Mouse (Mus musculus): ENCODE data around the gene Rbm25. TPM values are rescaled to one million over a fixed set of nuclear protein-coding genes. Genes with fewer than 3 reads are reported as not detected.
"Not testable (repeated sequence)": the region's sequence is repeated elsewhere in the genome, so short reads cannot be mapped to it uniquely, and the experiment has no call there.

Rbm25 gene
- total RNA-seq, 2 experiments from 2014 or later, result 43.0 to 52.8 TPM

DNA sequence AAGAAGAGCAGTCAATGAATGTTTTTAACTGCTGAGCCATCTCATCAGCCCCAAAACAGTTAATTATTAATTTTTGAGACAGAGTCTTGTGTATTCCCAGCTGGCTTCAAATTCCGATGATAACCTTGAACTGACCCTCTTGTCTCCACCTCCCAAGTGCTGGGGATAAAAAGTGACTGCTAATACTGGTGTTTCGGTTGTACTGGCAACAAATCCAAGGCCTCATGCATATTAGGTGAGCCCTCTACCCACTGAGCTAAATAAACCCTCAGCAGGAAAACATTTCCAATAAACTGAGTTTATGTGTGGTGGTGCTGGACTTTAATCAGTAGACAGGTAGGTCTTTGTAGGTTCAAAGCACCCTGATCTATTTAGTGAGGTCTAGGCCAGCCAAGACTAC is 12.1 kb upstream of the Rbm25 start:
- intact Hi-C loops (cut with DNase I), result no loop called here
- Histone ChIP-seq H3K4me3 (no peak overlapping the region), H3K27ac (no peak overlapping the region)
- no peak for DNase-seq
- no peak for TF ChIP-seq CTCF (IDR thresholded peaks at IDR 0.05)

DNA sequence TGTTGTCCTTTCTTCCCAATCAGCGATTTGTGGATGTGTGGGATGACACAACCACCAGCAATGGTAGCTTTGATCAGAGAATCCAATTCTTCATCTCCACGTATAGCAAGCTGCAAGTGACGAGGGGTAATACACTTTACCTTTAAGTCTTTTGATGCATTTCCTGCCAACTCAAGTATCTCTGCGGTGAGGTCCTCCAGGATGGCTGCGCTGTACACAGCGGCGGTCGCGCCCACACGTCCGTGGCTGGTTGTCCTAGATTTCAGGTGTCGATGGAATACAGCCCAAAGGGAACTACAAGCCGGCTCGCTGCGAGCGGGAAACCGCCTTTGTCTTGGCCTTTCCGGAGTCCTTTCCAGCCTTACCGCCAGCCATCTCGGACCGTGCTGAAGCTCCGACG is 10.3 kb upstream of the Rbm25 start:
- H3K27ac ChIP-seq; intact Hi-C loops (cut with DNase I); DNase-seq: not testable (repeated sequence)
- H3K4me3 ChIP-seq, result peak overlapping the region; percentile 24; the same call in 1 of the 2 replicates

DNA sequence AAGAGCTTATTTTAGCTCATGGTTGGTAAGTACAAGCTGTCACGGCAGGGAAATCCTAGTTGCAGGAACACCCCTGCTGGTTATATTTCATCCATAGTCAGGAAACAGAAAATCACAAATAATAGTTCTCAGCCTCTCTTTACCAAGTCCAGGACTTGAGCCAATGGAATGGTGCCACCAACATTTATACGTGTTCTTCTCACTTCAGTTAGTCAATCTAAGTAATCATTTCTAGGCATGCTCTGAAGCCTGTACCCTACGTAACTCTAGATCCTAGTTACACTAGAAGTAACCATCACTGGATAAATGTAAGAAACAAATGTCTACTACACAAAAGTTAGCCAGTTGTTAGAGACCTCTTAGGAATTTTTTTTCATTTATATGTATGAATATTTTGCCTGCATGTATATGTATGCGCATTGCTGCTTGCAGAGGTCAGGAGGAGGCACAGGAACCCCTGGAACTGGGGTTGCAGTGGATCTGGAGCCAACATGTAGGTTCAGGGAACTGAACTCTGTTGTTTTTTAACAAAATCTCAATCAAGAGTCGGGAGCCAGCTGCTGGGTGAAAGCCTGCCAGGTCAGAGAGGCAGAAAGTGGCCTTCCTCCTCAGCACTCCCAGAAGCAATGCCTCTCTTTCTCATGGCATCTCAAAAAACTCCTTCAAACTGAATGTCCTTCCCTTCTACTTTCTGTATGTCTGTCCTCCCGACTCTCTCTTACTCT is 8.8 kb upstream of the Rbm25 start:
- intact Hi-C loops (cut with DNase I), result no loop called here
- Histone ChIP-seq H3K27ac (no peak overlapping the region), H3K4me3 (no peak overlapping the region)
- no peak for TF ChIP-seq CTCF (IDR thresholded peaks at IDR 0.05)
- no peak for DNase-seq

DNA sequence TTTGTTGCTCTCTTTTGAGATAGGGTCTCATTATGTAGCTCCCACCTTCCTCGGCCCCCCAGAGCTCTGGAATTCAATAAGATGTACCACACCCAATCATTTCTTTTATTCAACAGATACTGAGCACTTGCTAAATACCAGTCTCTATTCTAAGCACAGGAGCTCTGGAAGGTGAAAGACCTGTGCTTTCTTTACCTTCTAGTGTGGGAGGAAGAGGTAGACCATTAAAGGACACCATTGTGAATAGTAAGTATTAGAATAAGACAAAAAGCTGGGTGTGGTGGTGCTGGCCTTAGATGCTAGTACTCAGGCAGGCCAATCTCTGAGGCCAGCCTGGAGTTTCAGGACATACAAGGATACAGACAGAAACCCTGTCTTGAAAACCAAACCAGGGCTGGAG is 6.7 kb upstream of the Rbm25 start:
- no peak for TF ChIP-seq CTCF (IDR thresholded peaks at IDR 0.05)
- no peak overlapping the region for H3K27ac ChIP-seq
- no peak for DNase-seq
- intact Hi-C loops (cut with DNase I), result no loop called here
- H3K4me3 ChIP-seq, result peak overlapping the region; percentile 39; the same call in 1 of the 2 replicates

DNA sequence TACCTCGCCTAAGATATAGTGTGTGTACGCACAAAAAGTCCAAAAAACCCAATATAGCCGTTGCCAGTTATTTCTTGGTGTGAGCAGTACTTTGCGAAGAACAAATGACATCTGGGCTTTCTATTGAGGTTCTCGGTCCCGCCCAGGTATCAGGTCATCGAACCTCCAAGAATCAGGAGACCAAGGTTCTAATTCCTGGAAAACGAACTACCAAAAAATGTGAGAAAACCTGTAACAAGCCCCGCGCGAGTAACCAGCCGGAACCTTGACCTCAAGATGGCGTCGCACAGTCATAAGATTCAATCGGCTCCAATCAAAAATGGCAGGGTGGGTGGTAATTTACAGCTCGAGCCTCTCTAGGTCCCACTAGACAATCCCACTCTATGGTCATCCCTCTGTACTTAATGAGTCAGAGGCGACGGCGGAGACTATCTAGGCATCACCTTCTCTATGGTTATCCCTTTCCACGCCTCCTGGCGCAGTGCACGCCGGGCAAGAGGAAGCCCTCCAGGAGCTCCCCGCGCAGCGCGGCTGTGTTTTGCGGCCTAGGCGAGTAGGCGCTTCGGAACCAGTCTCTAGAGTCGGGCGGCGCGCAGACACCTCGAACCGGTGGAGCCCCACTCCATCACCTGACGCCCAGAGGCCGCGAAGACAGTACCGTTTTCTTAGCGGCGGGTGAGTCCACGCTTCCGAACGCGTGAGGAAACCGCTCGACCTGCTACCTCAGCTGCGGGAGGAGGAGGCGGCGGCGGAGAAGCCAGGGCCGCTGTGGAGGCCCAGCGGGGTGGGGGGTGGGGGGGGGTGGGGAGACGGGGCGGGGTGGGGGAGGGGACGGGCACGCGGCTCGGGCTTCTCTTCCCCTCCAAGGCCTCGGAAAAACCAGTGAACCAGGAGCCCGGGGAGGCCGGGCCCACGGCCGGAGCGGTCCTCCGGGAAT is 975 bp downstream of the Rbm25 start:
- H3K27ac ChIP-seq, result peak overlapping the region; percentile 98
- H3K4me3 ChIP-seq, result peak overlapping the region; percentile 85
- intact Hi-C loops (cut with DNase I), result loop anchor here (5.0 kb wide), 3 partner anchors 35 to 110 kb away; partner anchors contain the start of genes Dcaf4, Psen1 and Zfyve1
- DNase-seq, result peak; percentile 96
- peak; percentile 23; the same call in 1 of the 2 replicates for TF ChIP-seq CTCF (IDR thresholded peaks at IDR 0.05)

DNA sequence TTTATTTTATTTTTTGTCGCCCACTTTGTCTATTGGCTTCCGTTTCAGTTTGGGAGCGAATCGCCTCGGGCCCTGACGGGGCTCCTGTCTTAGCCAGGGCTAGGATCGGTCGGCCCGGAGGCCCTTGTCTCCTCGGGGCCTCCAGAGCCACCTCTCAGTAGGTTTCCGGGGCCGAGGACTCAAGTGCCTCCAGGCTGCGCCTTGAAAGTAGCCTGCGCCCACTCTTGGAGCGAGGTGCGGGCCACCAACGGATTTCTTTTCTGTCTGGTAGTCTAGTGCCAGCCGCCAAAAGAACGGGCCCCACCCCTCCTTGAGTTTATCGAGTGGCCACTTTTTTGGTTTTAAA is 1.6 kb downstream of the Rbm25 start:
- intact Hi-C loops (cut with DNase I), result loop anchor here (5.0 kb wide), 3 partner anchors 35 to 110 kb away; partner anchors contain the start of genes Dcaf4, Psen1 and Zfyve1
- Histone ChIP-seq H3K27ac (peak overlapping the region; percentile 98), H3K4me3 (peak overlapping the region; percentile 85)
- no peak for TF ChIP-seq CTCF (IDR thresholded peaks at IDR 0.05)
- peak; percentile 54 for DNase-seq

DNA sequence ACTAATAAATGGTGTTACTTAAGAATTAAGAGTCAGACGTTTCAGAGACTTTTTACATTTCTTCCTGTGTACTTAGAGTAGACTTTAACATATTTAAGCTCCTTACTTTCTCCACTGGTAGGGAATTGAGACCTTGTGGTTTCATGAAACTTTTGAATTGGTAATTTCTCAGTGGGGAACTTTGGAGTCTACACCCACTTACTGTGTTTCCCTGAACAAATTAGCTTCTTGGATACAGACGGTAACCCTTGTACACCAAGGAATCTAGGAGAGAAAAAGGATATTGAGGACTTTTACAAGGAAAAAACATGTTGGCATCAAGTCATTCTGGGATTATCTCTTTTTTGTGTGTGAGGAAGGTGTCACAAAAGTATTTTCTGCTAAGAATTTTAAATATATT is 2.8 kb downstream of the Rbm25 start:
- Histone ChIP-seq H3K27ac (no peak overlapping the region), H3K4me3 (peak overlapping the region; percentile 85)
- TF ChIP-seq CTCF (IDR thresholded peaks at IDR 0.05), result no peak
- intact Hi-C loops (cut with DNase I), result loop anchor here (5.0 kb wide), 3 partner anchors 37 to 112 kb away; partner anchors contain the start of genes Dcaf4, Psen1 and Zfyve1
- DNase-seq, result no peak

DNA sequence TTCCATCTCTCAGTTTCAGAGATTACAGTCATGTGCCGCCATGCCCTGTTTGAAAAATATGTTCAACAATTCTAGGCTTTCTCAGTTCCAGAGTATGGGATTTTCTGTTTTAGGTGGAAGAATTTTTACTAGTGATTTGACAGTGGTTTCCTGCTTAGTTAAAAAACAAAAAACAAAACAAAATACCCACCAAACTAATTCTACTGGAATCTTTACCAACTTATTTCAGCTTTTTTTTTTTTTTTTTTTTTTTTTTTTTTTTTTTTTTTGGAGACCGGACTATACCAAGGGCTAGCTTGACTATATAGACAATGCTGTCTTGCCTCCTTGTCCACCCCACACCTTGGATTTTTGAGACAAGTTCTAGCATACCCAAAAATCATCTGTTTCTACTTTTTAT is 10.2 kb downstream of the Rbm25 start:
- H3K4me3 ChIP-seq, result no peak overlapping the region
- H3K27ac ChIP-seq, result no peak overlapping the region
- no peak for DNase-seq
- no peak for TF ChIP-seq CTCF (IDR thresholded peaks at IDR 0.05)
- intact Hi-C loops (cut with DNase I), result loop anchor here (5.0 kb wide), 1 partner anchor 41 kb away; no protein-coding TSS in a partner anchor

DNA sequence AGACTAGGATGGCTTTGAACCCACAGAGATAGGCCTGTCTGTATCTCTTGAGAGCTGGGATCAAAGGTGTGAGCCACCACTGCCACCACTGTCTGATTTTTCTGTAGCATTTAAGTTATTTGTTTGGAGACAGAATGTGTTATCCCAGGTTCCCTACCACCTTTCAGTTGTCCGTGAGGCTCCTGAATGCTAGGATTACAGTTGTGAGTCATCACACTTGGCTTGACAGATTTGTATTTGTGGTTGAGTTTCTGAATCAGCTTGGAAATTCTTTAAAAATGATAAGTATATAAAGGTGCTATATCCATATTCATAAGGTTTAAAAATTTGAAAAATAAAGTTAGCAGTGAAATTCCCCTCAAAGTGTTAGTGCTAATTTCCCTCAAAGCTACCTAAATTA is 12.1 kb downstream of the Rbm25 start:
- H3K4me3 ChIP-seq, result no peak overlapping the region
- TF ChIP-seq CTCF (IDR thresholded peaks at IDR 0.05), result no peak
- no peak for DNase-seq
- no peak overlapping the region for H3K27ac ChIP-seq
- intact Hi-C loops (cut with DNase I), result loop anchor here (5.0 kb wide), 1 partner anchor 39 kb away; no protein-coding TSS in a partner anchor

DNA sequence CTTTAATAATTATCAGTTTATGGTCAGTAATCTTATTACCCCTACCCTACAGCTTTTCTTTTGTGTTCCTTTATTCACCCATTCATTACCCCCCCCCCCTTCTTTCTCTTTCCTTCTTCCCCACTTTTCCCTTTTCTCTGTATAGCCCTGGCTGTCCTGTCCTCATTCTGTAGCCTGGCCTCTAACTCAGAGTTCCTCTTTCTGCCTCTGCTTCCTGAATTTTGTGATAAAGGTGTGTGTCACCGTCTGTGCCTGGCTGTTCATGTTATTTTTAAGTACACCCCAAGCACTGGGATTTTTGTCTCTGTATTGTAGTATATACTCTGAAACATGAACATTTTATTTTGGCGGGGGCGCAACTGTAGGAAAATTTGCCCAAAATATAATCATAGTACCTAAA is 19.3 kb downstream of the Rbm25 start:
- DNase-seq, result no peak
- H3K27ac ChIP-seq, result no peak overlapping the region
- H3K4me3 ChIP-seq, result no peak overlapping the region
- TF ChIP-seq CTCF (IDR thresholded peaks at IDR 0.05), result no peak
- intact Hi-C loops (cut with DNase I), result no loop called here

DNA sequence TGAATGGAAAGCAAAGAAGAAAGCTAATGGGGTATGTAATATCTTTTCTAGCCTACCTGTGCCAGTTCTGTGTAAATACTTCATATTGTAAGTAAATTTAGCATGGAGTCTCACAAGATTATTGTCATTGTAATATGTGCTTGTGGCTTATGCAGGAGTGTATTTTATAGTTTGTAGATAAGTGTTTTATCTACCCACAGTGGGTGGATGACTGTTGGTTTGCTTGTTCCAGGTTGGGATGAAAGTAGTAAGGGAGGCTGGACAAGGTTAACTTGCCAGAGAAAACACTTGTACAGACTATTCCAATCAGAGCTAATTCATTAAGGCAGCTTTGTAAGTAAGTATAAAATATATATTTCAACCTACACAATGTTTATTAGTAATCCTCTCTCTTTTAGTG is 20.4 kb downstream of the Rbm25 start:
- intact Hi-C loops (cut with DNase I), result no loop called here
- Histone ChIP-seq H3K4me3 (no peak overlapping the region), H3K27ac (no peak overlapping the region)
- no peak for DNase-seq
- no peak for TF ChIP-seq CTCF (IDR thresholded peaks at IDR 0.05)

DNA sequence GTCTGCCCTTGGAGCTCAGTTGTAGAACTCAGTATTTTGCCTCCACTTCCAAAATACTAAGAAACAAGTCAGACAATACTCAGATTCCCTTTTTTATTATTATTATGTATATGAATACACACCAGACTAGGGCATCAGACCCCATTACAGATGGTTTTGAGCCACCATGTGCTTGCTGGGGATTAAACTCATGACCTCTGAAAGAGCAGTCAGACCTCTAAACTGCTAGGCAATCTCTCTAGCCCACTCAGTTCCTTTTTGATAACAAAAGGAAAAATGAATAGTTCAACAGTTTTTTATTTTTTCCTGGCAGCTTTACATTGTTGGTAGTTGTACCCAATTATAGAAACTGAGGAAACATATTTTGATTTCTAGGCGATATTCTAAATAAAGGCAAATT is 54.4 kb downstream of the Rbm25 start:
- H3K4me3 ChIP-seq, result no peak overlapping the region
- H3K27ac ChIP-seq, result no peak overlapping the region
- intact Hi-C loops (cut with DNase I), result loop anchor here (5.0 kb wide), 1 partner anchor 53 kb away; the partner anchor contains the start of gene Rbm25
- TF ChIP-seq CTCF (IDR thresholded peaks at IDR 0.05), result no peak
- DNase-seq, result no peak

Data from gastrocnemius, adult 2 months (tissue).